Comparison of ENCODE assay signal across 16 mouse cellular contexts in genomic region chr14:45175012-45175740, GRCm38 (mm10). TPM values are rescaled to one million over a fixed set of nuclear protein-coding genes. Genes with fewer than 3 reads are reported as not detected.
DNase-seq lines count a peak whose midpoint lies in the region; ATAC-seq lines count a peak whose summit lies in the region.
"Had no signal": no experiment of that assay in that cellular context is flagged by ENCODE, and none has a peak within 500 bp of the region (broad histone marks: within the 10 kb centered on the region; RNA-seq: fewer than 3 reads in every experiment).

No protein-coding gene starts in this region.

- H3K9me3 ChIP-seq in stomach, embryonic 16.5 days (replicated peaks; ENCODE audit: control insufficient read depth, low read length) = no peaks in the 10 kb centered on the region
- H3K9me3 ChIP-seq: forebrain, embryonic 13.5 days; hindbrain, embryonic 15.5 days; limb, embryonic 15.5 days had no signal

- ATAC-seq in stomach, embryonic 16.5 days (ENCODE audit: insufficient read depth, low FRiP score) = peak; percentile 29; the same call in 1 of the 2 replicates
- ATAC-seq: forebrain, embryonic 13.5 days had no signal

- 0 out of 2 replicates have a peak, but pooled peaks cover 4% of the 10 kb centered on the region for H3K4me1 ChIP-seq in stomach, embryonic 16.5 days (ENCODE audit: control insufficient read depth, insufficient read depth, low read length)
- H3K4me1 ChIP-seq: forebrain, embryonic 13.5 days; hindbrain, embryonic 15.5 days; limb, embryonic 15.5 days had no signal

- 67% methylated on average over 14 of the region's 14 CpGs for WGBS in stomach, embryonic 16.5 days

- no peak overlapping the region for H3K4me2 ChIP-seq in stomach, embryonic 16.5 days (ENCODE audit: low read depth, low read length)
- H3K4me2 ChIP-seq: forebrain, embryonic 13.5 days; hindbrain, embryonic 15.5 days; limb, embryonic 15.5 days had no signal

- no peaks in the 10 kb centered on the region for H3K36me3 ChIP-seq in stomach, embryonic 16.5 days (ENCODE audit: control insufficient read depth, insufficient read depth, low read length)
- H3K36me3 ChIP-seq: hindbrain, embryonic 15.5 days; limb, embryonic 15.5 days had no signal

- no peak overlapping the region for H3K9ac ChIP-seq in stomach, embryonic 16.5 days (ENCODE audit: low read length)
- H3K9ac ChIP-seq: forebrain, embryonic 13.5 days; hindbrain, embryonic 15.5 days; limb, embryonic 15.5 days had no signal

- H3K27ac ChIP-seq in stomach, embryonic 16.5 days (ENCODE audit: low read length) = no peak overlapping the region
- H3K27ac ChIP-seq: forebrain, embryonic 13.5 days; gastrocnemius, adult 2 months; hindbrain, embryonic 15.5 days; limb, embryonic 15.5 days had no signal

- DNase-seq in heart, adult 11 months = peak; percentile 85
- no peak for DNase-seq in heart, adult 18-20 months
- peak; percentile 21 for DNase-seq in kidney, postnatal 10 days
- DNase-seq in kidney, adult 18-20 months = no peak
- DNase-seq in right cerebral cortex, postnatal 14 days = peak; percentile 11
- no peak for DNase-seq in right cerebral cortex, postnatal 10 days (ENCODE audit: low spot score in 2 of 2)
- DNase-seq in thymus, postnatal 10 days (ENCODE audit: low spot score in 2 of 2) = no peak
- DNase-seq: adrenal gland, postnatal 25 days; B cell, adult 2 months; gastrocnemius, adult 2 months; lung, adult 2 months; spleen, adult 18-20 months had no signal

- no peaks in the 10 kb centered on the region for H3K27me3 ChIP-seq in stomach, embryonic 16.5 days (ENCODE audit: control insufficient read depth, insufficient read depth, low read length)
- H3K27me3 ChIP-seq: forebrain, embryonic 13.5 days; hindbrain, embryonic 15.5 days; limb, embryonic 15.5 days had no signal

- no peak overlapping the region for H3K4me3 ChIP-seq in stomach, embryonic 16.5 days (replicated peaks; ENCODE audit: low read length)
- H3K4me3 ChIP-seq: forebrain, embryonic 13.5 days; gastrocnemius, adult 2 months; hindbrain, embryonic 15.5 days; limb, embryonic 15.5 days had no signal

RNA-seq across cellular contexts. Expression of gene Gpr137c, which starts 44.3 kb away (rescaled TPM):
- 1 to 10 TPM; 5.8 to 6.9 TPM for total RNA-seq in heart, adult 18-20 months (2021)
- polyA plus RNA-seq in stomach, embryonic 16.5 days (2015; fragmentation: Nextera tagmentation; extraction: Ambion mirVana) = 1.5 and 1.6 TPM in 2 replicates

RNA-seq across cellular contexts. Expression of gene Txndc16, which starts 45.0 kb away (rescaled TPM):
- total RNA-seq in heart, adult 18-20 months (2021) = 10 to 100 TPM in 1 of 2 experiments, 1 to 10 TPM in 1; 9.7 to 12.1 TPM
- polyA plus RNA-seq in stomach, embryonic 16.5 days (2015; fragmentation: Nextera tagmentation; extraction: Ambion mirVana) = 11.5 and 12.0 TPM in 2 replicates

Comparison
In these comparisons a context has a peak if more than half of its experiments do, and no peak if none do; other contexts are left out.
1. DNase-seq: peak in heart, adult 11 months (single experiment), kidney, postnatal 10 days (single experiment) and right cerebral cortex, postnatal 14 days (single experiment); none in heart, adult 18-20 months (0 of 2), kidney, adult 18-20 months (single experiment), right cerebral cortex, postnatal 10 days (0 of 2) and thymus, postnatal 10 days (0 of 2).